Comparison of ENCODE assay signal across 10 mouse cellular contexts in genomic region chr4:18796395-18796740, GRCm38 (mm10).
"Had no signal": no experiment of that assay in that cellular context is flagged by ENCODE, and none has a peak within 500 bp of the region (broad histone marks: within the 10 kb centered on the region; RNA-seq: fewer than 3 reads in every experiment).

No protein-coding gene starts in this region.

- H3K9me3 ChIP-seq: limb, embryonic 15.5 days; liver, embryonic 12.5 days; midbrain, embryonic 12.5 days had no signal

- DNase-seq: kidney, adult 8-10 months; layer of hippocampus, adult 9-11 months; layer of hippocampus, postnatal 36 days; right cerebral cortex, postnatal 14 days; thymus, adult 2 months; thymus, postnatal 25 days had no signal

- H3K27me3 ChIP-seq: limb, embryonic 15.5 days; liver, embryonic 12.5 days; midbrain, embryonic 12.5 days had no signal

- H3K4me3 ChIP-seq: limb, embryonic 15.5 days; liver, embryonic 12.5 days; midbrain, embryonic 12.5 days had no signal

- H3K4me1 ChIP-seq: limb, embryonic 15.5 days; liver, embryonic 12.5 days; midbrain, embryonic 12.5 days had no signal

- H3K36me3 ChIP-seq: limb, embryonic 15.5 days; liver, embryonic 12.5 days; midbrain, embryonic 12.5 days had no signal

- H3K4me2 ChIP-seq: limb, embryonic 15.5 days; liver, embryonic 12.5 days; midbrain, embryonic 12.5 days had no signal

- H3K9ac ChIP-seq: limb, embryonic 15.5 days; liver, embryonic 12.5 days; midbrain, embryonic 12.5 days had no signal

- ATAC-seq: liver, embryonic 12.5 days; midbrain, embryonic 16.5 days had no signal

- H3K27ac ChIP-seq: limb, embryonic 15.5 days; liver, embryonic 12.5 days; midbrain, embryonic 12.5 days had no signal
